Mouse (Mus musculus) mouse embryonic stem cell (cell line): ENCODE measurements around the gene Psg21.
"Not testable (repeated sequence)": the region's sequence is repeated elsewhere in the genome, so short reads cannot be mapped to it uniquely, and the experiment has no call there.

Experiments
- in situ Hi-C, 2 experiments: fragments of 300-500 bp; cut with MboI; formaldehyde crosslinking; loops; 1 replicate in 1 of 2; 3 replicates in 1 of 2; pipeline ENCODE4 v1.14.3; 2019 to 2020; ENCODE audit warnings: low sequenced_read_pairs in 2 of 2, low pct_unique_long_range_greater_than_20kb in 1 of 2, mixed read lengths in 1 of 2; ENCODE audit not compliant: unreplicated experiment in 1 of 2

Psg21 gene

GRCm38 (mm10) chr7:18656625-18657024, at the start of gene Psg21:
Gene Psg21 (minus strand): TSS chr7:18656725.
- in situ Hi-C loops = not testable (repeated sequence)

GRCm38 (mm10) chr7:18686085-18686484, 29.6 kb upstream of the Psg21 start, which contains the start of gene Psg20:
Gene Psg20 (minus strand): TSS chr7:18686185.
- in situ Hi-C loops = loop anchor here in 1 of 2 experiments (25.0 kb wide), 1 partner anchor 449 kb away; the partner anchor contains the start of gene Mill1

DNA sequence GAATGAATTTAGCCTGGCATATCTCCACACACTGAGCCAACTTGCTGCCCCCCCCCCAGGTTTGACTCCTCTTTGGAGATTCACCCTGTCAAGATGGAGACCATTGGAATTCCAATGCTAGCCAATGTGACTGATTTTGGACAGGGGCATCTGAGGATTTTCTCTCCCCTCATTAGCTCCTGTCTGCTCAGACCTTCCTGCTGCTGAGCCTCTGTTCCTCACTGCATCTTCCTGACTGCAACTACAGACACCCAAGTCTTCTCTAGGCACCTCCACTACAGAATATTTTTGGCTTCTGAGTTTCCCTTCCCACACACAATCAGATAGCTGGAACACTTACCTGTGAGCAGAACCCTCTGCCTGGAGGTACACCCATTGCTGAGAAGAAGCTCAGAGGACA, 29.1 kb upstream of the Psg21 start:
- in situ Hi-C loops = loop anchor here in 1 of 2 experiments (25.0 kb wide), 1 partner anchor 448 kb away; the partner anchor contains the start of gene Mill1

DNA sequence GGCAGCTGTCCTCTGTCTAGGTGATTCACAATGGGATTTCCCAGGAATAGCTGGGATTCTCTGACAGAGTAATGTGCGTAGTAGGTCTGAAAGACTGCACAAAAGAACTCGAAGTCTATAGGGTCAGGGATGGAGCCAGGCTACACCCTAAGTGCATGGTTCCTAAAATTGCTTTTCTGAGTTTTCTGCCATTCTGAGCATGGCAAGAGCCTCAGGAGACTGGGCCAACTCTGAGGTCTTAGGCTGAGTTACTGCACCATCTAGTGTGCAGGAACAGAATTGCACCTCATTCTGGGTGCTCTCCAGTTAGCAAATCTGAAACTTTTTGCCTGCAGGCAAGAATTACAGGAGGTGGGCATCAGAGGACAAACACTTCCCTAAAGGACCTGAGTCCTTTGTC, 23.2 kb upstream of the Psg21 start:
- in situ Hi-C loops = loop anchor here in 1 of 2 experiments (25.0 kb wide), 1 partner anchor 442 kb away; the partner anchor contains the start of gene Mill1

GRCm38 (mm10) chr7:18626921-18627320, 29.6 kb downstream of the Psg21 start:
- in situ Hi-C loops = loop anchor here in 1 of 2 experiments (5.0 kb wide), 1 partner anchor 45 kb away; no protein-coding TSS in a partner anchor

GRCm38 (mm10) chr7:18616401-18616800, 40.1 kb downstream of the Psg21 start, which contains the start of gene Psg23:
Gene Psg23 (minus strand): TSS chr7:18616501.
- in situ Hi-C loops = not testable (repeated sequence)
